Mouse (Mus musculus) testis, adult 2 months (tissue): ENCODE results near the gene Hsph1. TPM values are rescaled to one million over a fixed set of nuclear protein-coding genes. Genes with fewer than 3 reads are reported as not detected.

Experiments used
- H3K27ac ChIP-seq: fragments of 200-500 bp; 2 replicates; pipeline ENCODE4 v1.5.1; 2012; ENCODE audit warnings: low read depth, low read length; ENCODE audit not compliant: control insufficient read depth, insufficient read depth
- H3K27me3 ChIP-seq: fragments of 200-500 bp; 2 replicates; pipeline ENCODE4 v1.6.1; 2012; ENCODE audit warnings: mild to moderate bottlenecking, low read length, moderate library complexity; ENCODE audit not compliant: control insufficient read depth, insufficient read depth
- H3K36me3 ChIP-seq: fragments of 200-500 bp; 2 replicates; pipeline ENCODE4 v1.6.1; 2012; ENCODE audit warnings: mild to moderate bottlenecking, low read length; ENCODE audit not compliant: control insufficient read depth, insufficient read depth
- H3K4me1 ChIP-seq: fragments of 200-500 bp; 2 replicates; pipeline ENCODE4 v1.6.1; 2012; ENCODE audit warnings: low read length; ENCODE audit not compliant: control insufficient read depth, insufficient read depth
- H3K4me3 ChIP-seq: fragments of 200-500 bp; 2 replicates; pipeline ENCODE4 v1.5.1; 2012; ENCODE audit warnings: low read depth, mild to moderate bottlenecking, low read length, moderate library complexity, mixed read lengths; ENCODE audit not compliant: control insufficient read depth
- CTCF ChIP-seq: fragments of 200-500 bp; IDR thresholded peaks from 2 replicates; pipeline ENCODE4 v1.5.1; 2012; ENCODE audit warnings: low read depth, mild to moderate bottlenecking, inconsistent platforms, low read length, moderate library complexity; ENCODE audit not compliant: control insufficient read depth, insufficient read depth, insufficient replicate concordance
- POLR2A ChIP-seq: fragments of 200-500 bp; IDR thresholded peaks from 2 replicates; pipeline ENCODE4 v1.6.1; 2012; ENCODE audit warnings: low read depth, mild to moderate bottlenecking, inconsistent platforms, low read length, moderate library complexity; ENCODE audit not compliant: control insufficient read depth
- polyA plus RNA-seq: library from polyadenylated mRNA; depleted of rRNA; stranded (reverse); fragments of >200 nt; gene quantifications from 2 replicates; pipeline ENCODE4 v1.2.3, GENCODE M21; 2012; rRNA removed

Hsph1 gene
- polyA plus RNA-seq, 1 experiment, result 22.7 TPM

- no peaks in the 10 kb centered on the region for H3K27me3 ChIP-seq
- H3K4me3 ChIP-seq, result no peak overlapping the region
- H3K4me1 ChIP-seq, result no peaks in the 10 kb centered on the region
- no peak for TF ChIP-seq POLR2A
- TF ChIP-seq CTCF, result no peak
- H3K36me3 ChIP-seq, result no peaks in the 10 kb centered on the region
- H3K27ac ChIP-seq, result no peak overlapping the region
Observed at GRCm38 (mm10) chr5:149566026-149566425, 70.2 kb downstream of the Hsph1 start.

Other genes starting within 250 kb of the Hsph1 start
- 0.37 and 0.41 TPM in 2 replicates for gene Medag, start 224.6 kb downstream of the Hsph1 start, polyA plus RNA-seq
- gene Tex26, start 196.7 kb downstream of the Hsph1 start, polyA plus RNA-seq, result 30.1 and 35.9 TPM in 2 replicates
- 14.7 and 18.4 TPM in 2 replicates for gene Wdr95, start 107.7 kb downstream of the Hsph1 start, polyA plus RNA-seq
- 0.83 and 1.0 TPM in 2 replicates for gene B3glct, start 41.9 kb upstream of the Hsph1 start, polyA plus RNA-seq